Mouse (Mus musculus): ENCODE measurements around the gene Olah.

- TF ChIP-seq ZC3H11A (IDR thresholded peaks at IDR 0.05; ENCODE audit: borderline replicate concordance, low read depth, low read length) (no peak), ZNF384 (IDR thresholded peaks at IDR 0.05; ENCODE audit: low read depth, low read length) (no peak), CHD2 (IDR thresholded peaks at IDR 0.05; ENCODE audit: low read depth, low read length) (no peak), MAFK (IDR thresholded peaks at IDR 0.05; ENCODE audit: insufficient read depth, low read depth, low read length) (no peak)
Measured at GRCm38 (mm10) chr2:3415676-3416075, 18.7 kb upstream of the Olah start.

Measured in ES-E14 (cell line).